ENCODE assay signal across 19 mouse cellular contexts in the genomic region with DNA sequence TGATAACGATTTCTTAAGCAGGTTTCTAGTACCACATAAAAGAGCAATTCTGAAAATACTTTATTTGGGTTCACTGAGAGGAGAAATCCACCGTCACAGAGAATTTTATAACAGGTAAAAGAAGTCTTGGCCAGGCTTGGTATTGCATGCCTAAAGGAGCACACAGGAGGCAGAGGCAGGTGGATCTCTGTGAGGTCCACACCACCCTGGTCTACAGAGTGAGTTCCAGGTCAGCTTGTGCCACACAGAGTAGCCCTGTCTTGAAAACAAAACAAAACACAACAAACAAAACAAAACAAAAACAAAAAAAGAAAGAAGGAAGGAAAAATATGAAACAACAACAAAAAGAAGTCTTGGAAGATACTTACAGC. TPM values are rescaled to one million over a fixed set of nuclear protein-coding genes. Genes with fewer than 3 reads are reported as not detected.
DNase-seq lines count a peak whose midpoint lies in the region; ATAC-seq and TF ChIP-seq lines count a peak whose summit lies in the region.
"Had no signal": no experiment of that assay in that cellular context is flagged by ENCODE, and none has a peak within 500 bp of the region (broad histone marks: within the 10 kb centered on the region; RNA-seq: fewer than 3 reads in every experiment).

No protein-coding gene starts in this region.

- no peak overlapping the region for H3K9ac ChIP-seq in intestine, embryonic 15.5 days
- no peak overlapping the region for H3K9ac ChIP-seq in intestine, postnatal 0 days (ENCODE audit: low read depth, low read length)
- no peak overlapping the region for H3K9ac ChIP-seq in midbrain, embryonic 16.5 days (ENCODE audit: low read depth, low read length)
- H3K9ac ChIP-seq: embryonic facial prominence, embryonic 12.5 days; forebrain, embryonic 12.5 days had no signal

- no peak overlapping the region for H3K27ac ChIP-seq in intestine, embryonic 15.5 days
- H3K27ac ChIP-seq in intestine, postnatal 0 days (ENCODE audit: low read depth, low read length), result no peak overlapping the region
- no peak overlapping the region for H3K27ac ChIP-seq in midbrain, embryonic 16.5 days (ENCODE audit: low read length)
- H3K27ac ChIP-seq: embryonic facial prominence, embryonic 10.5 days; embryonic facial prominence, embryonic 12.5 days; forebrain, embryonic 10.5 days; forebrain, embryonic 12.5 days had no signal

- no peak overlapping the region for H3K4me2 ChIP-seq in intestine, embryonic 15.5 days (replicated peaks)
- H3K4me2 ChIP-seq in intestine, postnatal 0 days (replicated peaks; ENCODE audit: low read depth), result no peak overlapping the region
- H3K4me2 ChIP-seq in midbrain, embryonic 16.5 days (ENCODE audit: low read length), result no peak overlapping the region
- H3K4me2 ChIP-seq: embryonic facial prominence, embryonic 12.5 days; forebrain, embryonic 12.5 days had no signal

- intact Hi-C loops in gastrocnemius, postnatal 36 days (cut with DNase I), result no loop called here

- ATAC-seq in intestine, embryonic 15.5 days, result peak; percentile 62
- ATAC-seq in intestine, postnatal 0 days, result peak; percentile 41; the same call in 1 of the 2 replicates
- ATAC-seq in midbrain, embryonic 16.5 days, result no peak
- ATAC-seq: forebrain, embryonic 14.5 days; forebrain, embryonic 16.5 days had no signal

- H3K27me3 ChIP-seq in intestine, embryonic 15.5 days (replicated peaks), result no peaks in the 10 kb centered on the region
- no peaks in the 10 kb centered on the region for H3K27me3 ChIP-seq in intestine, postnatal 0 days (replicated peaks; ENCODE audit: control insufficient read depth, insufficient read depth, low read length)
- H3K27me3 ChIP-seq in midbrain, embryonic 16.5 days (ENCODE audit: control insufficient read depth, insufficient read depth, low read depth, low read length), result no peaks in the 10 kb centered on the region
- H3K27me3 ChIP-seq: embryonic facial prominence, embryonic 12.5 days; forebrain, embryonic 12.5 days had no signal

- 44% methylated on average over 2 of the region's 2 CpGs for WGBS in intestine, embryonic 15.5 days
- WGBS in intestine, postnatal 0 days, result 36% methylated on average over 2 of the region's 2 CpGs
- 84% methylated on average over 2 of the region's 2 CpGs for WGBS in midbrain, embryonic 16.5 days

- 0 out of 2 replicates have a peak, but pooled peaks cover 5% of the 10 kb centered on the region for H3K4me1 ChIP-seq in intestine, embryonic 15.5 days (replicated peaks)
- H3K4me1 ChIP-seq in intestine, postnatal 0 days (replicated peaks; ENCODE audit: control insufficient read depth, insufficient read depth, low read length), result no peaks in the 10 kb centered on the region
- no peaks in the 10 kb centered on the region for H3K4me1 ChIP-seq in midbrain, embryonic 16.5 days (ENCODE audit: control insufficient read depth, insufficient read depth, low read length)
- H3K4me1 ChIP-seq: embryonic facial prominence, embryonic 10.5 days; embryonic facial prominence, embryonic 12.5 days; forebrain, embryonic 10.5 days; forebrain, embryonic 12.5 days had no signal

- H3K9me3 ChIP-seq in intestine, embryonic 15.5 days, result no peaks in the 10 kb centered on the region
- H3K9me3 ChIP-seq in intestine, postnatal 0 days (ENCODE audit: control insufficient read depth), result no peaks in the 10 kb centered on the region
- no peaks in the 10 kb centered on the region for H3K9me3 ChIP-seq in midbrain, embryonic 16.5 days (replicated peaks; ENCODE audit: control insufficient read depth, low read length, poor library complexity, severe bottlenecking)
- H3K9me3 ChIP-seq: embryonic facial prominence, embryonic 10.5 days; embryonic facial prominence, embryonic 12.5 days; forebrain, embryonic 10.5 days; forebrain, embryonic 12.5 days had no signal

- H3K4me3 ChIP-seq in intestine, embryonic 15.5 days (replicated peaks), result no peak overlapping the region
- no peak overlapping the region for H3K4me3 ChIP-seq in intestine, postnatal 0 days (ENCODE audit: low read depth, low read length)
- no peak overlapping the region for H3K4me3 ChIP-seq in midbrain, embryonic 16.5 days (ENCODE audit: low read depth, low read length)
- H3K4me3 ChIP-seq: embryonic facial prominence, embryonic 10.5 days; embryonic facial prominence, embryonic 12.5 days; forebrain, embryonic 10.5 days; forebrain, embryonic 12.5 days had no signal

- DNase-seq in ovary, adult 18-20 months (ENCODE audit: low spot score), result no peak
- no peak for DNase-seq in gastrocnemius, postnatal 36 days
- DNase-seq: adrenal gland, adult 2 months; adrenal gland, postnatal 10 days; adrenal gland, postnatal 25 days; cerebellum, adult 11-12 months; cerebellum, adult 2 months; cerebellum, adult 9-10 months; cerebellum, postnatal 10 days; cerebellum, postnatal 25 days had no signal

- no peaks in the 10 kb centered on the region for H3K36me3 ChIP-seq in intestine, embryonic 15.5 days
- no peaks in the 10 kb centered on the region for H3K36me3 ChIP-seq in intestine, postnatal 0 days (ENCODE audit: control insufficient read depth, insufficient read depth)
- H3K36me3 ChIP-seq in midbrain, embryonic 16.5 days (ENCODE audit: control insufficient read depth, insufficient read depth, low read length), result no peaks in the 10 kb centered on the region
- H3K36me3 ChIP-seq: embryonic facial prominence, embryonic 10.5 days; embryonic facial prominence, embryonic 12.5 days; forebrain, embryonic 10.5 days; forebrain, embryonic 12.5 days had no signal

- TF ChIP-seq CTCF in intestine, postnatal 0 days (IDR thresholded peaks at IDR 0.05; ENCODE audit: low read depth), result no peak

RNA-seq across cellular contexts. Expression of gene Pcf11, which starts 18.6 kb away (rescaled TPM):
- 19.3 and 20.1 TPM in 2 replicates for polyA plus RNA-seq in intestine, embryonic 15.5 days (2015; fragmentation: Nextera tagmentation; extraction: Ambion mirVana)
- 11.7 and 13.2 TPM in 2 replicates for polyA plus RNA-seq in intestine, postnatal 0 days (2015; fragmentation: Nextera tagmentation; extraction: Ambion mirVana)
- total RNA-seq in gastrocnemius, postnatal 36 days (2021), result 10 to 100 TPM; 20.6 to 25.4 TPM
- polyA plus RNA-seq in midbrain, embryonic 16.5 days (2015; fragmentation: Nextera tagmentation; extraction: Ambion mirVana), result 18.2 and 18.6 TPM in 2 replicates

RNA-seq across cellular contexts. Expression of gene Ankrd42, which starts 51.3 kb away (rescaled TPM):
- 3.9 and 4.5 TPM in 2 replicates for polyA plus RNA-seq in intestine, embryonic 15.5 days (2015; fragmentation: Nextera tagmentation; extraction: Ambion mirVana)
- polyA plus RNA-seq in intestine, postnatal 0 days (2015; fragmentation: Nextera tagmentation; extraction: Ambion mirVana), result 0.75 and 0.93 TPM in 2 replicates
- total RNA-seq in gastrocnemius, postnatal 36 days (2021), result under 1 TPM; 0.31 to 0.69 TPM
- polyA plus RNA-seq in midbrain, embryonic 16.5 days (2015; fragmentation: Nextera tagmentation; extraction: Ambion mirVana), result 22.7 and 24.0 TPM in 2 replicates

RNA-seq across cellular contexts. Expression of gene Rab30, which starts 53.1 kb away (rescaled TPM):
- 24.4 and 24.7 TPM in 2 replicates for polyA plus RNA-seq in intestine, embryonic 15.5 days (2015; fragmentation: Nextera tagmentation; extraction: Ambion mirVana)
- 328 and 422 TPM in 2 replicates for polyA plus RNA-seq in intestine, postnatal 0 days (2015; fragmentation: Nextera tagmentation; extraction: Ambion mirVana)
- 1 to 10 TPM; 5.7 to 6.6 TPM for total RNA-seq in gastrocnemius, postnatal 36 days (2021)
- polyA plus RNA-seq in midbrain, embryonic 16.5 days (2015; fragmentation: Nextera tagmentation; extraction: Ambion mirVana), result 19.9 and 22.4 TPM in 2 replicates

Comparison
In these comparisons a context has a peak if more than half of its experiments do, and no peak if none do; other contexts are left out.
1. RNA of gene Rab30, which starts 53.1 kb away (polyA plus RNA-seq): 328 to 422 TPM in intestine, postnatal 0 days; 24.4 to 24.7 TPM in intestine, embryonic 15.5 days and 19.9 to 22.4 TPM in midbrain, embryonic 16.5 days; every median in the first group is over 10 times any median in the second.